Mouse (Mus musculus): ENCODE measurements around the gene Bcar3.

GRCm38 (mm10) chr3:122457723-122458122, 163.8 kb downstream of the Bcar3 start:
- TF ChIP-seq BHLHE40 (IDR thresholded peaks at IDR 0.05; ENCODE audit: borderline replicate concordance, low read depth, low read length) = no peak
- TF ChIP-seq NRF1 (IDR thresholded peaks at IDR 0.05; ENCODE audit: insufficient read depth, low read depth, low read length, poor library complexity, severe bottlenecking) = no peak
- no peak for TF ChIP-seq CTCF (IDR thresholded peaks at IDR 0.05 in 2 of 3, conservative IDR thresholded peaks at IDR 0.05 in 1 of 3; ENCODE audit: control insufficient read depth in 1 of 3, insufficient read depth in 1 of 3, low read depth in 2 of 3, low read length in 3 of 3, poor library complexity in 1 of 3, severe bottlenecking in 1 of 3)
- TF ChIP-seq USF2 (IDR thresholded peaks at IDR 0.05; ENCODE audit: borderline replicate concordance in 1 of 2, insufficient read depth in 1 of 2, low read depth in 1 of 2, low read length in 2 of 2) = no peak
- no peak for TF ChIP-seq TCF12 (IDR thresholded peaks at IDR 0.05; ENCODE audit: low read depth, low read length)
- no peak for TF ChIP-seq GABPA (IDR thresholded peaks at IDR 0.05; ENCODE audit: low read depth, low read length)

Data from MEL (cell line).